In genomic region chr7:6753440-6753839, GRCm38 (mm10) we compare ENCODE assay signal across 13 mouse cellular contexts. TPM values are rescaled to one million over a fixed set of nuclear protein-coding genes. Genes with fewer than 3 reads are reported as not detected.
DNase-seq lines count a peak whose midpoint lies in the region; ATAC-seq and TF ChIP-seq lines count a peak whose summit lies in the region.
"Had no signal": no experiment of that assay in that cellular context is flagged by ENCODE, and none has a peak within 500 bp of the region (broad histone marks: within the 10 kb centered on the region; RNA-seq: fewer than 3 reads in every experiment).

No protein-coding gene starts in this region.

- H3K27me3 ChIP-seq in stomach, embryonic 14.5 days (ENCODE audit: control insufficient read depth, insufficient read depth, low read length) = no peaks in the 10 kb centered on the region
- no peaks in the 10 kb centered on the region for H3K27me3 ChIP-seq in stomach, postnatal 0 days (ENCODE audit: control insufficient read depth, insufficient read depth, low read length)
- no peaks in the 10 kb centered on the region for H3K27me3 ChIP-seq in forebrain, embryonic 15.5 days
- H3K27me3 ChIP-seq in limb, embryonic 15.5 days = no peaks in the 10 kb centered on the region

- peak; percentile 74; the same call in 1 of the 2 replicates for ATAC-seq in stomach, embryonic 14.5 days (ENCODE audit: insufficient number of reproducible peaks, insufficient read depth, low FRiP score, low read depth)
- no peak for ATAC-seq in stomach, postnatal 0 days (ENCODE audit: low FRiP score, low TSS enrichment)
- ATAC-seq in forebrain, embryonic 15.5 days (replicated peaks) = peak; percentile 82
- ATAC-seq in limb, embryonic 15.5 days (ENCODE audit: insufficient number of reproducible peaks, low FRiP score, low TSS enrichment, low read depth) = peak; percentile 65; the same call in 1 of the 2 replicates
- no peak for ATAC-seq in inflammation-experienced regulatory T-cells, adult 6 months
- ATAC-seq: intestine, embryonic 16.5 days had no signal

- no peak for TF ChIP-seq CTCF in stomach, postnatal 0 days (IDR thresholded peaks at IDR 0.05; ENCODE audit: low read depth)

- no peaks in the 10 kb centered on the region for H3K9me3 ChIP-seq in stomach, embryonic 14.5 days (ENCODE audit: control insufficient read depth, low read depth, low read length)
- H3K9me3 ChIP-seq in stomach, postnatal 0 days (ENCODE audit: control insufficient read depth, low read length) = no peaks in the 10 kb centered on the region
- H3K9me3 ChIP-seq in forebrain, embryonic 15.5 days = no peaks in the 10 kb centered on the region
- H3K9me3 ChIP-seq in limb, embryonic 15.5 days = no peaks in the 10 kb centered on the region

- WGBS in stomach, embryonic 14.5 days = 8% methylated on average over 4 of the region's 4 CpGs
- 31% methylated on average over 4 of the region's 4 CpGs for whole genome bisulfite sequencing in stomach, postnatal 0 days
- 0% methylated on average over 4 of the region's 4 CpGs for WGBS in forebrain, embryonic 15.5 days
- WGBS in limb, embryonic 15.5 days = 20% methylated on average over 4 of the region's 4 CpGs

- no peak for TF ChIP-seq EP300 in stomach, postnatal 0 days (optimal IDR thresholded peaks at IDR 0.05)

- H3K36me3 ChIP-seq in stomach, embryonic 14.5 days (ENCODE audit: control insufficient read depth, insufficient read depth, low read length) = no peaks in the 10 kb centered on the region
- no peaks in the 10 kb centered on the region for H3K36me3 ChIP-seq in stomach, postnatal 0 days (ENCODE audit: control insufficient read depth, insufficient read depth, low read length)
- H3K36me3 ChIP-seq in forebrain, embryonic 15.5 days = no peaks in the 10 kb centered on the region
- no peaks in the 10 kb centered on the region for H3K36me3 ChIP-seq in limb, embryonic 15.5 days

- no peak overlapping the region for H3K9ac ChIP-seq in stomach, embryonic 14.5 days (replicated peaks; ENCODE audit: low read depth, low read length)
- H3K9ac ChIP-seq in stomach, postnatal 0 days (ENCODE audit: low read length) = no peak overlapping the region
- H3K9ac ChIP-seq in forebrain, embryonic 15.5 days (replicated peaks) = no peak overlapping the region
- H3K9ac ChIP-seq in limb, embryonic 15.5 days = no peak overlapping the region

- no peak overlapping the region for H3K4me3 ChIP-seq in stomach, embryonic 14.5 days (ENCODE audit: low read depth, low read length)
- H3K4me3 ChIP-seq in stomach, postnatal 0 days (ENCODE audit: low read depth, low read length) = no peak overlapping the region
- H3K4me3 ChIP-seq in forebrain, embryonic 15.5 days = no peak overlapping the region
- H3K4me3 ChIP-seq in limb, embryonic 15.5 days = no peak overlapping the region

- no peak overlapping the region for H3K4me2 ChIP-seq in stomach, embryonic 14.5 days (replicated peaks; ENCODE audit: low read depth, low read length)
- H3K4me2 ChIP-seq in stomach, postnatal 0 days (replicated peaks; ENCODE audit: low read depth) = no peak overlapping the region
- H3K4me2 ChIP-seq in forebrain, embryonic 15.5 days (replicated peaks) = no peak overlapping the region
- H3K4me2 ChIP-seq in limb, embryonic 15.5 days = no peak overlapping the region

- intact Hi-C loops in left cerebral cortex, postnatal 10 days (cut with DNase I) = no loop called here

- H3K27ac ChIP-seq in stomach, embryonic 14.5 days (ENCODE audit: low read length) = peak overlapping the region; percentile 4; the same call in 1 of the 2 replicates
- no peak overlapping the region for H3K27ac ChIP-seq in stomach, postnatal 0 days (replicated peaks)
- peak overlapping the region; percentile 37; the same call in 1 of the 2 replicates for H3K27ac ChIP-seq in forebrain, embryonic 15.5 days (replicated peaks)
- H3K27ac ChIP-seq in limb, embryonic 15.5 days = peak overlapping the region; percentile 65

- no peaks in the 10 kb centered on the region for H3K4me1 ChIP-seq in stomach, embryonic 14.5 days (ENCODE audit: control insufficient read depth, insufficient read depth, low read length)
- no peaks in the 10 kb centered on the region for H3K4me1 ChIP-seq in stomach, postnatal 0 days (replicated peaks; ENCODE audit: control insufficient read depth, insufficient read depth)
- H3K4me1 ChIP-seq in forebrain, embryonic 15.5 days = peaks cover 10% of the 10 kb centered on the region; the same call in 1 of the 2 replicates
- H3K4me1 ChIP-seq in limb, embryonic 15.5 days = peaks cover 15% of the 10 kb centered on the region

- DNase-seq in stomach, postnatal 0 days (ENCODE audit: low spot score) = no peak
- DNase-seq in T-cell, adult 2 months (ENCODE audit: low spot score) = no peak
- no peak for DNase-seq in left cerebral cortex, postnatal 10 days (ENCODE audit: extremely low spot score in 1 of 2, low spot score in 2 of 2)
- DNase-seq in right cerebral cortex, adult 18-20 months = no peak
- DNase-seq: cerebellum, postnatal 25 days; gastrocnemius, postnatal 36 days; thymus, postnatal 4 days had no signal

RNA-seq across cellular contexts. Expression of gene Usp29, which starts 23.1 kb away (rescaled TPM):
- 9.1 TPM in 2 replicates for polyA plus RNA-seq in stomach, embryonic 14.5 days (2014; fragmentation: Nextera tagmentation; extraction: Ambion mirVana)
- 1.0 and 1.4 TPM in 2 replicates for polyA plus RNA-seq in stomach, postnatal 0 days (2015; fragmentation: Nextera tagmentation; extraction: Ambion mirVana)
- 22.4 and 26.1 TPM in 2 replicates for polyA plus RNA-seq in forebrain, embryonic 15.5 days (2015; fragmentation: Nextera tagmentation; extraction: Ambion mirVana)
- polyA plus RNA-seq in limb, embryonic 15.5 days (2015; fragmentation: Nextera tagmentation; extraction: Ambion mirVana) = 9.6 and 10.7 TPM in 2 replicates
- under 1 TPM in 1 of 3 experiments, not detected in 2; 0.15 TPM for polyA plus RNA-seq in inflammation-experienced regulatory T-cells, adult 6 months (2017; shearing (Covaris generic))
- total RNA-seq in left cerebral cortex, postnatal 10 days (2021) = 10 to 100 TPM; 57.4 to 60.2 TPM
- total RNA-seq: megakaryocyte-erythroid progenitor cell, adult 5-6 weeks had no signal

RNA-seq across cellular contexts. Expression of gene Peg3, which starts 23.2 kb away (rescaled TPM):
- polyA plus RNA-seq in stomach, embryonic 14.5 days (2014; fragmentation: Nextera tagmentation; extraction: Ambion mirVana) = 210 and 239 TPM in 2 replicates
- polyA plus RNA-seq in stomach, postnatal 0 days (2015; fragmentation: Nextera tagmentation; extraction: Ambion mirVana) = 26.0 and 26.8 TPM in 2 replicates
- 51.1 and 58.7 TPM in 2 replicates for polyA plus RNA-seq in forebrain, embryonic 15.5 days (2015; fragmentation: Nextera tagmentation; extraction: Ambion mirVana)
- 213 and 261 TPM in 2 replicates for polyA plus RNA-seq in limb, embryonic 15.5 days (2015; fragmentation: Nextera tagmentation; extraction: Ambion mirVana)
- polyA plus RNA-seq in inflammation-experienced regulatory T-cells, adult 6 months (2017; shearing (Covaris generic)) = not detected
- 100 to 1,000 TPM; 170 to 180 TPM for total RNA-seq in left cerebral cortex, postnatal 10 days (2021)
- total RNA-seq: megakaryocyte-erythroid progenitor cell, adult 5-6 weeks had no signal

RNA-seq across cellular contexts. Expression of gene Zim1, which starts 57.2 kb away (rescaled TPM):
- 7.7 and 8.7 TPM in 2 replicates for polyA plus RNA-seq in stomach, embryonic 14.5 days (2014; fragmentation: Nextera tagmentation; extraction: Ambion mirVana)
- polyA plus RNA-seq in stomach, postnatal 0 days (2015; fragmentation: Nextera tagmentation; extraction: Ambion mirVana) = 1.6 and 1.9 TPM in 2 replicates
- polyA plus RNA-seq in forebrain, embryonic 15.5 days (2015; fragmentation: Nextera tagmentation; extraction: Ambion mirVana) = 3.2 and 3.7 TPM in 2 replicates
- polyA plus RNA-seq in limb, embryonic 15.5 days (2015; fragmentation: Nextera tagmentation; extraction: Ambion mirVana) = 8.6 and 13.6 TPM in 2 replicates
- not detected for polyA plus RNA-seq in inflammation-experienced regulatory T-cells, adult 6 months (2017; shearing (Covaris generic))
- total RNA-seq in left cerebral cortex, postnatal 10 days (2021) = 10 to 100 TPM; 10.2 to 13.5 TPM
- total RNA-seq: megakaryocyte-erythroid progenitor cell, adult 5-6 weeks had no signal

Comparison
In these comparisons a context has a peak if more than half of its experiments do, and no peak if none do; other contexts are left out.
1. ATAC-seq: peak in stomach, embryonic 14.5 days (single experiment), forebrain, embryonic 15.5 days (single experiment) and limb, embryonic 15.5 days (single experiment); none in stomach, postnatal 0 days (single experiment) and inflammation-experienced regulatory T-cells, adult 6 months (single experiment).
2. RNA of gene Peg3, which starts 23.2 kb away (polyA plus RNA-seq): 213 to 261 TPM in limb, embryonic 15.5 days, 210 to 239 TPM in stomach, embryonic 14.5 days, 51.1 to 58.7 TPM in forebrain, embryonic 15.5 days and 26.0 to 26.8 TPM in stomach, postnatal 0 days; not detected in inflammation-experienced regulatory T-cells, adult 6 months; every median in the first group is over 10 times any median in the second.